Mouse (Mus musculus): ENCODE results near the gene Tmem126a.

The Tmem126a gene

DNA sequence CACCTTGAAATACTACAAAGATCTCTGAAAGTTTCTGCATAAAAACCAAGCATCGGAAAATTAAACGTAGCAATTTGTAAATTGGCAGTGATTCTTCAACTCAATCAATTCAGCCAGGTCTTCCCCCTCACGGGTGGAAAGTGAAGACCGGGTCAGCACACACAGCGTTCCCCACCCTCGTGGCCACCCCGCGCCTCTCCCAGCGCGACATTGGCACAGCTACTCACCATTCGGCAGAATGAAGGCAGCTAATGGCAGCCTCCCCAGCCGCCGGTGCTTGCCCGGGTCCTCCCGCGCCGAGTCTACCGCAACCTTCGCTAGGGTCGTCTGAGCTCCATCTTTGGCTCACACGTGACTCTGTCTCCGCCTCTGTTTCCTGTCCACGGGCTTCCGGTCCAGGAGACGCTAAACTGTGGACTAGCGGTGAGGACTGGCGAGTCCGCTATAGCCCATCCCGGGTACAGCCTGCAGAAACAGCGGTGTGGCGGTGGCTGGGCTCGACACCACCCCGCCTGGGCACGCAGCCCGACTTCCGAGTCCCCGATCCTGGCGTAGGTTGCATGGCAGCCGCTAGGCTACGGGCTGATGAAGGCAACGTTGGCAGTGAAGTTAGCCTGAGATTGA is at the start of gene Tmem126a:
TSS of gene Tmem126a (minus strand) at position 385 of the 624 bp plus-strand sequence.
- DNase-seq (ENCODE audit: low spot score): peak; percentile 54

GRCm38 (mm10) chr7:90482607-90483006 is 25.6 kb upstream of the Tmem126a start:
- no peak for DNase-seq (ENCODE audit: low spot score)

GRCm38 (mm10) chr7:90476313-90477245 is 19.6 kb upstream of the Tmem126a start, which contains the start of gene Dlg2:
Gene Dlg2 (plus strand): TSS chr7:90476672.
- DNase-seq (ENCODE audit: low spot score): no peak

GRCm38 (mm10) chr7:90475793-90476312 is 18.8 kb upstream of the Tmem126a start, which contains the start of gene Tmem126b:
Gene Tmem126b (minus strand): TSS chr7:90476001.
- DNase-seq (ENCODE audit: low spot score): peak; percentile 95

DNA sequence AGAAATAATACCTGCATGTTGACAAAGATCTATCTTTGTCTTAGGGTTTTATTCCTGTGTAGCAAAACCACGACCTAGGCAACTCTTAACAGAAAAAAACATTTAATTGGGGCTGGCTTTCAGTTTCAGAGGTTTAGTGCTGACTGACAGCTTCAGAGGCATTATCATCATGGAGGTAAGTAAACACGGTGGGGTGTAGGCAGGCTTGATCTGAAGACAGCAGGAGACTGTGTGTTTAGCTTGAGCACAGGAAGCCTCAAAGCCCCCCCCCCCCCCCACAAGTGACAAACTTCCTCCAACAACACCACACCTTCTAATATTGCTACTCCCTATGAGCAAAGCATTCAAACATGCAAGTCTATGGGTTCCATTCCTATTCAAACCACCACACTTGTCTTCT is 16.5 kb upstream of the Tmem126a start:
- DNase-seq (ENCODE audit: low spot score): no peak

- no peak for DNase-seq (ENCODE audit: low spot score)
These were observed 4.4 kb upstream of the Tmem126a start for GRCm38 (mm10) chr7:90461441-90461840.

- DNase-seq (ENCODE audit: low spot score): no peak
These were observed 3.9 kb upstream of the Tmem126a start for GRCm38 (mm10) chr7:90460930-90461329.

DNA sequence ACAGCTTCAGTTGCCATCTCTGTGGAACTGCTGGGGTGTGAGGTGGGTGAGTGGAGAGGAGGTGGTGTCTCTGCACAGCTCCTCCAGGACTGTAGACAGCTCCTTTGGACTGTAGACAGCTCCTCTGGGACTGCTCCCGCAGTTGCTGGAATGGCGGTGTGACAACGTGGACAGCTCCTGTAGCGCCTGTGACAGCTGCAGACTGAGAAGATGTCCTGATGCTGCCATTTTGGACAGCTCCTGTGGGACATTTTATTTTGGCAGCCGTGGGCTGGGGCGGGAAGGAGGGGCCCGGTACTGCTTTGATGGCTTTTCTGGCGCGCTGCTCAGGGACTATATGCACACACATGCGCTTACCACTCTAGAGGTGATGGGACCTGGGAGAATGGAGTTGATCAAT is 3.3 kb upstream of the Tmem126a start:
- DNase-seq (ENCODE audit: low spot score): no peak

DNA sequence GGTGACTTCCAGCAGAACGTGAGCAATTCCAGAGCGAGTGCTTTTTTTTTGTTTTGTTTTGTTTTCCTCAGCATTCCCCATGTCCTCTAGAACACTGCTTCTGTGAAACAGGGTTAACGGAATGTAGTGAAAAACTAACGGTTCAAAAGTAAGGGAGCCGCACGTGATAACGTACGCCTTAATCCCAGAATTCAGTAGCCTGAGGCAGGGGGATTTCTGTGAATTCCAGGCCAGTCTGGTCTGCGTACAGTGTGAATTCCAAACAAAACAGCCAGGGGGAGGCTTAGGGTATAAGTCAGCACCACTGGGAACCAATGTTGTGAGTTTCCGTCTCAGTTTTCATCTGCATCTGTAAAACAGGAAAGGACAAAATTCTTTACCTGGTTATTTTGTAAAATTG is 488 bp upstream of the Tmem126a start:
- no peak for DNase-seq (ENCODE audit: low spot score)

DNA sequence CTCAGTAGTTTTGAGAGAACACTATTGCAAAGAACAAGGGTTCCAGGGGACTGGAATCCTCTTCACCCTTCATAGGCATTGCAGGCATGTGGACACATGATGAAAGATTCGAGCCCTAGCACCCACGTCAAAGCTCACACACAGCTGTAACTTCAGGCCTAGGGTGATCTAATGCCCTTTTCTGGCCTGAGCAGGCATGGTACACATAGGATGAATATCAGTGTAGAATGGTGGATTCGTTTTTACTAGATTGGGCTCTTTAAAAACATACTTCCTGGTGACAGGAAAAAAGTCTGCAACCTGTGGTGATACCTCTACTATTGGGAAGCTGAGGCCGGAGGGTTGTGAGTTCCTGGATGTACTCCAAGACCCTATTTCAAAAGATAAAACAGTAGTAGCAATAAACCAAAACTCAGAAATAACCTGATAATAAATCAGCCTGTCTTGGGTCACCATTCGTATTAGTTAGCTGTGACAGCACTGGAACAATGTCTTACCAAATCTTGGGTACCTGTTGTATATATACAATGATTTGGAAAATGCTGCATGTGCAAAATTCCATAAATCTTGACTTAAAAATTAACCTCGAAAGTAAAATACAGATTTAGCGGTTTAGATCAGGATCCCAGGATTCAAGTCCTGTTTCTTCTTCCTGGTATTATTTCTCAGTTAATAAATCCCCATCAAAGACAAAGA is 732 bp downstream of the Tmem126a start:
- no peak for DNase-seq (ENCODE audit: low spot score)

GRCm38 (mm10) chr7:90444206-90444605 is 12.8 kb downstream of the Tmem126a start:
- DNase-seq (ENCODE audit: low spot score): no peak

DNA sequence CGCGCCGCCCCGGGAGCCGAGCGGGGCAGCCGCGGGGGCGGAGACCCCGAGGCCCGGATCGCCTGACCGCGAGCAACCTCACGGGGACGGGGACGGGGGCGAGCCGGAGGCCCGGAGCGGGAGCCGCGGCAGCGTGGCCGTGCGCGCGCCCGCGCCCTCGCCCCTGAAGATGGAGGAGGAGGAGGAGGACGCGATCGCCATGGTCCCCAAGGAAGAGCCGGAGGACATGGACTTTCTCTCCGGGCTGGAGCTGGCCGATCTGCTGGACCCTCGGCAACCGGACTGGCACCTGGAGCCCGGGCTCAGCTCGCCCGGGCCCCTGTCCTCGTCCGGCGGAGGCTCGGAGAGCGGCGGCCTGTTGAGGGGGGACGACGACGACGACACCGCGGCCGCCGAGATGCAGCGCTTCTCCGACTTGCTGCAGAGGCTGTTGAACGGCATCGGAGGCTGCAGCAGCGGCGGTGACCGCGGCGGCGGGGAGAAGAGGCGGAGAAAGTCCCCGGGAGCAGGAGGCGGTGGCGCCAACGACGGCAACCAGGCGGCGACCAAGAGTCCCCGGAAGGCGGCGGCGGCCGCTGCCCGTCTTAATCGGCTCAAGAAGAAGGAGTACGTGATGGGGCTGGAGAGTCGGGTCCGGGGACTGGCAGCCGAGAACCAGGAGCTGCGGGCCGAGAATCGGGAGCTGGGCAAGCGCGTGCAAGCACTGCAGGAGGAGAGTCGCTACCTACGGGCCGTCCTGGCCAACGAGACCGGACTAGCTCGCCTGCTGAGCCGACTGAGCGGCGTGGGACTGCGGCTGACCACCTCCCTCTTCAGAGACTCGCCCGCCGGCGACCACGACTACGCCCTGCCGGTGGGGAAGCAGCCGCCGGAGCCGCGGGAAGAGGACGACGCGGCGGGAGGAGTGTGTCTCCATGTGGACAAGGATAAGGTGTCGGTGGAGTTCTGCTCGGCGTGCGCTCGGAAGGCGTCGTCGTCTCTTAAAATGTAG is 13.6 kb downstream of the Tmem126a start:
- no peak for DNase-seq (ENCODE audit: low spot score)

DNA sequence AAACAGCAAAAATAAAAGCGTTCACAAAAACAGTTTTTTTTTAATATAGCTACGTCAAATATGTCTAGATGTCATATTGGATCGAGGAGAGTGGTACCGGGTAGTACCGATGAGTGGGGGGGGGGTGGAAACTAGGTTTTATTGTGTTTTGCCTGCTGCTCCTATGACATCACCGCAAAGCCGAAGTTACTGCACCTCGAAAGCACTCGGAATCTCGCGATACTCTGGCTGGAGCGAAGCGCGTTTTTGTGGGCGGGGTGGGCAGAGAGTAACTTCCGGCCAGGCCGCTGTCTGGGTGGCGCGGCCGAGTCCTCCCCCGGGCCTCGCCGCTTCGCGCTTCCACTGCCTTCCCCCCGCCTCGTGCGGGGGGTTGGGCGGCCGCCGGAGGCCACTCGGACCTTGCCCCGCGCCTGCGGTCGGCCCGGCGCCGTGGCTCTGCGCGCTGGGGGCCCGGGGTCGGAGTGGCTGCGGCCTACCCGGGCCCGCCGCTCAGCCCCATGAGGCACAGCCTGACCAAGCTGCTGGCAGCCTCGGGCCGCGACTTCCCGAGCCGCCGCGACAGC is 14.4 kb downstream of the Tmem126a start, which contains the start of gene Crebzf:
TSS of gene Crebzf (plus strand) at position 212 of the 563 bp plus-strand sequence.
- peak; percentile 92 for DNase-seq (ENCODE audit: low spot score)

GRCm38 (mm10) chr7:90442070-90442469 is 15.0 kb downstream of the Tmem126a start:
- no peak for DNase-seq (ENCODE audit: low spot score)

GRCm38 (mm10) chr7:90440044-90440443 is 17.0 kb downstream of the Tmem126a start:
- no peak for DNase-seq (ENCODE audit: low spot score)

DNA sequence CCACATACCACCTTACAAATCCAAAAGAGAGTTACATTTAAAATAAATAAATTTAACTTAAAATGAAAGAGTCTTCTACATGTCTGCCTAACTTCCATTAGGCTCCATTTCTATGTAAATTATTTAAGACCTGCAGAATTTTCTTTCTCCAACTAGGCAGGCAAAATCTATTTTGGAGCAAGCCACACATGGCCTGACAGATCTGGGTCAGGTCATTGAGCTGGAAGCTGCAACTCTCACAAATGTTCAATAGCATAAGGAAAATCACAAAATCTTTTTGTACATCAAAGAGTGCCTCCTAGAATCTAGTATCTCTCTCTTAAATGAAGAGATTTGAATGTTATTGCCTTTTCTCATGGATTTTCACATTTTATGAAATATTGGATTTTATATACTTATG is 24.8 kb downstream of the Tmem126a start:
- no peak for DNase-seq (ENCODE audit: low spot score)

DNA sequence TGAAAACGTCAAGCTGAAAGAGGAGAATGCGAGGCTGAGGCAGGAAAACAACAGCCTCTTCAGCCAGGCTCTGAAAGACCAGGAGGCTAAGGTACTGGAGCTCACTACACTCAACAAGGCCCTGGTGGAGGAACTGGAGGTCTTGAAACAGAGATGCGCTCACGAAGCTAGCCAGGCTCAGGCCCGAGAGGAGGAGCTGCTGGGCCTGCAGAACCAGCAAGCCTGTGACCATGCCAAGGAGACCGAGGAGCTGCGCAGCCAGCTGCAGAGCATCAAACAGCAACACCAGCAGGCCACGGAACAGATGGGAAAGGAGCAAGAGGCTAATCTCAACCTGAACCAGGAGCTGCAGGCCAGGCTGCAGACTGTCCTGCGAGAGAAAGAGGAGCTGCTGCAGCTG is 30.0 kb downstream of the Tmem126a start:
- no peak for DNase-seq (ENCODE audit: low spot score)

GRCm38 (mm10) chr7:90426020-90427001 is 30.7 kb downstream of the Tmem126a start, which contains the start of gene Ccdc89:
Gene Ccdc89 (plus strand): TSS chr7:90426577.
- DNase-seq (ENCODE audit: low spot score): peak; percentile 53

DNA sequence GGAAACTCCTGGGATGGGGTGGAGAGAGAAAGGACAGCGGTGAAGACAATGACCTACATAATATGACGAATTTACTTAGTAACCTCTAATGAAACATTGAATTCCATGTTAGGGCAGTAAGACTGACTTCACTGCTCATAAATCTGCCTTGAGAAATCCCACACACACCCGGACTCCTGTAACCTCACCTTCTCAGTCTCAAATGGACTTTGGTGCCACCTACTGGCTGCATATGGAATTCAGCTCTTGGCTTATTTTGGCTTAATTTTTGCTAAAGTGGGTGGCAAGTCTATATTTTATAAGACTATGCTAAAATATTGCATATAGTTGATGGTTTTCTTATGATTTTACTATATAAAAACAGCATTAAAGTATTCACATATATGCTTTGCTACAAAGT is 47.1 kb downstream of the Tmem126a start:
- no peak for DNase-seq (ENCODE audit: low spot score)

Data from layer of hippocampus, adult 9-10 months (tissue).